Mouse (Mus musculus) liver, embryonic 14.5 days (tissue): ENCODE measurements around the gene Hspa1a.

Experiments used
- CTCF ChIP-seq: IDR thresholded peaks from 2 replicates; pipeline ENCODE4 v1.5.1; 2016; ENCODE audit warnings: antibody characterized with exemption, low read depth, control low read depth
- EP300 ChIP-seq: IDR thresholded peaks from 2 replicates; pipeline ENCODE4 v1.6.1; 2016; ENCODE audit warnings: antibody characterized with exemption, low read depth

GRCm38 (mm10) chr17:34984218-34984617 lies 12.3 kb upstream of the Hspa1a start:
- TF ChIP-seq CTCF (peak; percentile 70), EP300 (no peak)
